Mouse (Mus musculus) cerebellum, adult 2 months (tissue): ENCODE results near the gene Zdhhc23. TPM values are rescaled to one million over a fixed set of nuclear protein-coding genes. Genes with fewer than 3 reads are reported as not detected.
A peak's percentile ranks its signal among the peaks of the same experiment; 100 is the strongest.

ENCODE experiments used
- DNase-seq, 2 experiments: peaks; one replicate each; pipeline ENCODE4 v3.0.0; 2021
- H3K27ac ChIP-seq: fragments of 200-500 bp; 2 replicates; pipeline ENCODE4 v1.5.1; 2012; ENCODE audit warnings: low read length, control low read depth, inconsistent platforms; ENCODE audit not compliant: insufficient read depth
- H3K27me3 ChIP-seq: fragments of 200-500 bp; 2 replicates; pipeline ENCODE4 v1.6.1; 2012; ENCODE audit warnings: inconsistent platforms, mild to moderate bottlenecking, low read length, moderate library complexity; ENCODE audit not compliant: control insufficient read depth, insufficient read depth
- H3K4me1 ChIP-seq: fragments of 200-500 bp; 2 replicates; pipeline ENCODE4 v1.6.1; 2011; ENCODE audit warnings: low read length; ENCODE audit not compliant: control insufficient read depth, insufficient read depth
- H3K4me3 ChIP-seq: fragments of 200-500 bp; replicated peaks from 2 replicates; pipeline ENCODE3; 2011; ENCODE audit warnings: mild to moderate bottlenecking, low read depth, low read length, control low read depth; ENCODE audit not compliant: insufficient read depth
- CTCF ChIP-seq: fragments of 200-500 bp; IDR thresholded peaks from 2 replicates; pipeline ENCODE4 v1.5.1; 2011; ENCODE audit warnings: low read depth, mild to moderate bottlenecking, control low read depth, low read length, moderate library complexity, borderline replicate concordance; ENCODE audit not compliant: insufficient read depth
- POLR2A ChIP-seq: fragments of 200-500 bp; IDR thresholded peaks from 2 replicates; pipeline ENCODE4 v1.6.1; 2011; ENCODE audit warnings: low read length, control low read depth, borderline replicate concordance; ENCODE audit not compliant: insufficient read depth
- WGBS: fragments of 180-500 bp; shearing (Covaris S2); methylation state at CpG from one replicate; pipeline ENCODE4 v1.1.7; 2018; 5-methylcytosine and 5-hydroxymethylcytosine counted together
- polyA plus RNA-seq: library from polyadenylated mRNA; depleted of rRNA; stranded (reverse); fragments of >200 nt; gene quantifications from 2 replicates; pipeline ENCODE4 v1.2.3, GENCODE M21; 2012

The Zdhhc23 gene
- polyA plus RNA-seq, 1 experiment: 1.9 TPM

GRCm38 (mm10) chr16:43973606-43974220, 5.9 kb downstream of the Zdhhc23 start:
- WGBS: 71% methylated on average over 22 of the region's 22 CpGs
- no peaks in the 10 kb centered on the region for H3K27me3 ChIP-seq
- H3K4me1 ChIP-seq: no peaks in the 10 kb centered on the region
- no peak overlapping the region for H3K4me3 ChIP-seq
- TF ChIP-seq POLR2A (no peak), CTCF (no peak)
- no peak overlapping the region for H3K27ac ChIP-seq
- DNase-seq: no peak

GRCm38 (mm10) chr16:43973147-43973546, 6.4 kb downstream of the Zdhhc23 start:
- Histone ChIP-seq H3K4me3 (no peak overlapping the region), H3K27me3 (no peaks in the 10 kb centered on the region), H3K4me1 (no peaks in the 10 kb centered on the region), H3K27ac (no peak overlapping the region)
- WGBS: 92% methylated on average over 11 of the region's 11 CpGs
- no peak for TF ChIP-seq POLR2A
- no peak for DNase-seq

GRCm38 (mm10) chr16:43972391-43972790, 7.2 kb downstream of the Zdhhc23 start:
- Histone ChIP-seq H3K27me3 (no peaks in the 10 kb centered on the region), H3K4me1 (no peaks in the 10 kb centered on the region), H3K27ac (no peak overlapping the region), H3K4me3 (no peak overlapping the region)
- 96% methylated on average over 2 of the region's 2 CpGs for WGBS
- no peak for DNase-seq
- TF ChIP-seq POLR2A (no peak), CTCF (no peak)

- Histone ChIP-seq H3K4me3 (no peak overlapping the region), H3K27me3 (no peaks in the 10 kb centered on the region), H3K4me1 (no peaks in the 10 kb centered on the region), H3K27ac (no peak overlapping the region)
- no peak for DNase-seq
- 95% methylated on average over 9 of the region's 9 CpGs for WGBS
- TF ChIP-seq CTCF (no peak), POLR2A (no peak)
Measured at GRCm38 (mm10) chr16:43971741-43972140, 7.8 kb downstream of the Zdhhc23 start.

GRCm38 (mm10) chr16:43971189-43971588, 8.4 kb downstream of the Zdhhc23 start:
- no peak for DNase-seq
- 94% methylated on average over 11 of the region's 11 CpGs for WGBS
- Histone ChIP-seq H3K4me3 (no peak overlapping the region), H3K27ac (no peak overlapping the region), H3K4me1 (no peaks in the 10 kb centered on the region), H3K27me3 (no peaks in the 10 kb centered on the region)
- TF ChIP-seq POLR2A (no peak), CTCF (no peak)

- TF ChIP-seq POLR2A (no peak), CTCF (no peak)
- DNase-seq: no peak
- H3K4me3 ChIP-seq: no peak overlapping the region
- no peak overlapping the region for H3K27ac ChIP-seq
- WGBS: 97% methylated on average over 3 of the region's 3 CpGs
- no peaks in the 10 kb centered on the region for H3K27me3 ChIP-seq
- H3K4me1 ChIP-seq: no peaks in the 10 kb centered on the region
Measured at GRCm38 (mm10) chr16:43970426-43970825, 9.2 kb downstream of the Zdhhc23 start.

- 57% methylated on average over 13 of the region's 13 CpGs for WGBS
- Histone ChIP-seq H3K27ac (no peak overlapping the region), H3K4me3 (no peak overlapping the region), H3K27me3 (no peaks in the 10 kb centered on the region), H3K4me1 (no peaks in the 10 kb centered on the region)
- TF ChIP-seq POLR2A (no peak), CTCF (no peak)
- peak in 1 of 2 experiments; percentile 4 for DNase-seq
Measured at GRCm38 (mm10) chr16:43965781-43966389, 13.7 kb downstream of the Zdhhc23 start.

- 57% methylated on average over 3 of the region's 3 CpGs for WGBS
- H3K27me3 ChIP-seq: no peaks in the 10 kb centered on the region
- no peak overlapping the region for H3K4me3 ChIP-seq
- H3K4me1 ChIP-seq: no peaks in the 10 kb centered on the region
- no peak overlapping the region for H3K27ac ChIP-seq
- no peak for DNase-seq
- TF ChIP-seq POLR2A (no peak), CTCF (no peak)
Measured at GRCm38 (mm10) chr16:43963780-43964179, 15.8 kb downstream of the Zdhhc23 start.
